8 mouse cellular contexts compared by ENCODE assay signal in genomic region chr13:67483625-67484423, GRCm38 (mm10). TPM values are rescaled to one million over a fixed set of nuclear protein-coding genes. Genes with fewer than 3 reads are reported as not detected.
DNase-seq lines count a peak whose midpoint lies in the region; ATAC-seq lines count a peak whose summit lies in the region.

TSS of gene Zfp874b (minus strand) at chr13:67484258.

- peak within 1 kb of the TSS; percentile 60 for H3K9ac ChIP-seq in intestine, embryonic 14.5 days (ENCODE audit: low read length)

- intact Hi-C loops in left cerebral cortex, postnatal 14 days (cut with DNase I): loop anchor here (2.0 kb wide), 1 partner anchor 33 kb away; the partner anchor contains the start of gene Zfp874a

- H3K27ac ChIP-seq in intestine, embryonic 14.5 days (ENCODE audit: low read depth): no peak within 1 kb of the TSS; the same call in 1 of the 2 replicates

- peaks cover 2% of the 10 kb centered on the region; the same call in 1 of the 2 replicates for H3K36me3 ChIP-seq in intestine, embryonic 14.5 days (ENCODE audit: control insufficient read depth, insufficient read depth, low read length)

- H3K4me1 ChIP-seq in intestine, embryonic 14.5 days (replicated peaks; ENCODE audit: control insufficient read depth, insufficient read depth, low read length): peaks cover 5% of the 10 kb centered on the region

- H3K4me3 ChIP-seq in intestine, embryonic 14.5 days (ENCODE audit: low read depth, low read length): peak within 1 kb of the TSS; percentile 72

- peak within 1 kb of the TSS; percentile 51 for H3K4me2 ChIP-seq in intestine, embryonic 14.5 days (ENCODE audit: low read length)

- peak; percentile 94 for ATAC-seq in intestine, embryonic 14.5 days (replicated peaks; ENCODE audit: low FRiP score, low TSS enrichment, low read depth)

- no peaks in the 10 kb centered on the region for H3K27me3 ChIP-seq in intestine, embryonic 14.5 days (replicated peaks; ENCODE audit: control insufficient read depth, insufficient read depth, low read length)

- DNase-seq in adrenal gland, adult 18-20 months (ENCODE audit: low spot score in 2 of 2): peak; percentile 70 to 80
- DNase-seq in embryo, embryonic 11 days: peak; percentile 91
- peak; percentile 80 for DNase-seq in gastrocnemius, postnatal 25 days
- peak; percentile 93 for DNase-seq in intestine, embryonic 14.5 days (ENCODE audit: low spot score)
- peak; percentile 88 to 91 for DNase-seq in left cerebral cortex, postnatal 14 days (ENCODE audit: low spot score in 2 of 2)
- DNase-seq in mesoderm, embryonic 11.5 days (ENCODE audit: low read depth, low spot score): peak; percentile 79
- peak; percentile 84 to 90 for DNase-seq in right cerebral cortex, postnatal 36 days (ENCODE audit: low spot score in 2 of 2)
- DNase-seq in yolk sac, embryonic 10.5 days (ENCODE audit: low spot score): peak; percentile 89

- H3K9me3 ChIP-seq in intestine, embryonic 14.5 days (ENCODE audit: control insufficient read depth, low read length): no peaks in the 10 kb centered on the region

- WGBS in intestine, embryonic 14.5 days: 3% methylated on average over 20 of the region's 20 CpGs

RNA-seq across cellular contexts. Expression of gene Zfp874b, which starts in this region (rescaled TPM):
- 10 to 100 TPM; 18.0 to 22.0 TPM for total RNA-seq in adrenal gland, adult 18-20 months (2021)
- total RNA-seq in gastrocnemius, postnatal 25 days (2021): 10 to 100 TPM in 1 of 2 experiments, 1 to 10 TPM in 1; 8.3 to 11.0 TPM
- 1.9 and 2.0 TPM in 2 replicates for polyA plus RNA-seq in intestine, embryonic 14.5 days (2014; fragmentation: Nextera tagmentation; extraction: Ambion mirVana)
- 10 to 100 TPM; 14.5 to 15.9 TPM for total RNA-seq in left cerebral cortex, postnatal 14 days (2021)
